Mouse (Mus musculus) right cerebral cortex, adult 2 months (tissue): ENCODE measurements around the gene Cdkal1.
A peak's percentile ranks its signal among the peaks of the same experiment; 100 is the strongest.

ENCODE experiments used
- DNase-seq, 2 experiments: peaks; one replicate each; pipeline ENCODE4 v3.0.0; 2021 to 2022; ENCODE audit warnings: low spot score in 2 of 2

Cdkal1 gene

GRCm38 (mm10) chr13:29580780-29581179, 274.7 kb downstream of the Cdkal1 start:
- no peak for DNase-seq

DNA sequence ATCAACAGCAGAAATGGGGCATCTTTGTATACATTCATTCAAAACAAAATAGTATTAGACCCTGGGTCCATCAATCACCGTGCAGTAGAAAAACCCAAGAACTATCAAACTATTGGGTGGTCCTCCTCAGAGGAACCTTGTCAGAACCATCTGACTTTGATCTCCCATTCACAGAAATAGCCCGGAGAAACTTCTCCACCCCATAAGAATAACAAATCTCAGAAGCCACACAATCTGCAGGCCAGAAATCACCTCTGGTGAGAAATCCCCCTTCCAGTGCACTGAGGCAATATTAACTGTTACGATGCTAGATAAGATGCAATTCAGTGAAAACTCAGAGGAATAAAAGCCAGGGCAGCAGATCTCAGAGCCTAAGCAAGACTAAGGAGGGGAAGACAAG, 275.5 kb downstream of the Cdkal1 start:
- no peak for DNase-seq

- no peak for DNase-seq
These were observed 276.9 kb downstream of the Cdkal1 start for GRCm38 (mm10) chr13:29578621-29579020.

GRCm38 (mm10) chr13:29574784-29575183, 280.7 kb downstream of the Cdkal1 start:
- DNase-seq, result no peak

DNA sequence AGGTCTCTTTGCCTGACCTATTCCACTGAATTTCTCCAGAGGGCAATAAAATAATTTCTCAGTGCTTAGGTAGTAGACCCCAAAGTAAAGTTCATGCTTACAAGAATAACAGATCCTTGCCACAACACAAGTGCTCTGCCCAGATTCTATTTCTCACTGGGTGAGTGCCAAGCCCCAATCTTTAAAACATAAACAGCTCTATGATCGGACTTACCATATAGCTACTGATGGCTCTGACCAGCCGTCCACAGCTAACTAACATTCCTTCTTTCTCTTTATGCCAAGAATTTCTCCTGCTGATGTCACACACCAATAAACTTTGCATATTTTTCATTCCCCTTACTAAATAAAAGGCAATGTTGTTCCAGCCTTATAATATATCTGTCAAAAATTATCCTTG, 283.0 kb downstream of the Cdkal1 start:
- DNase-seq, result no peak

GRCm38 (mm10) chr13:29565710-29566109, 289.8 kb downstream of the Cdkal1 start:
- DNase-seq, result no peak

DNA sequence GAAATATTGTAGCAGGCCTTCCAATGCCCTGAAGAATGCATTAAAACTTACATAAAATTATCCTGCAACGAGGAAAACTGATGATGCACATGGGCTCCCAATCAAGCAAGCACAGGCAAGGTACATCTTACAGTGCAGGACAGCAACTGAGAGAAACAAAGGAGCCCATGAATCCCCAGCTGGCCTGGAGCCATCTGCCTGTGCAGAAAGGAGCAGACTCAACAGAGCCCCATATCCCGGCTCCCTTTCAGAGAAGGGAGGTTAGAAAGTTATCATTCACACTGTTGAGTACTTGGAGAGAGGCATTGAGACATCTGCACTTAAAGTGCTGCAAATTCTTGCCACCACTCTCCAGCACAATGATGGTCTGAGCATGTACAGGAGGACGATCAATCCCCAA, 296.3 kb downstream of the Cdkal1 start:
- DNase-seq, result no peak

GRCm38 (mm10) chr13:29555160-29555785, 300.2 kb downstream of the Cdkal1 start:
- peak in 1 of 2 experiments; percentile 10 for DNase-seq

DNA sequence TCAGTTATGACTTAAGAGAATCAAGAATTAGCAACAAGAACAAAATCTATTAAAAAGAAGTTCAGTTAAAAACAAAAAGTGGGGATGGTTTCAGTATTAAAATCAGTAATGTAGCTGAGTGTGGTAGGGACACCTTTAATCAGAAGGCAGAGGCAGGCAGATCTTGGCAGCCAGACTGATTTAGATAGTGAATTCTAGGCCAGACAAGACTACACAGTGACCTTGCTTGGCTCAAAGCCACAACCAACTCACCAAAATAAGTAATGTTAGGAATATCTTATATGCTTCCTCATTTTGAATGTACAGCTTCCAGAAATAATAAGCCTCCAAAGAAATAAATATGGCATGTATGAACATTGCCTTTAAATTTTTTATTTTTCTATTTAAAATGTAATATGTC, 301.7 kb downstream of the Cdkal1 start:
- DNase-seq, result no peak

DNA sequence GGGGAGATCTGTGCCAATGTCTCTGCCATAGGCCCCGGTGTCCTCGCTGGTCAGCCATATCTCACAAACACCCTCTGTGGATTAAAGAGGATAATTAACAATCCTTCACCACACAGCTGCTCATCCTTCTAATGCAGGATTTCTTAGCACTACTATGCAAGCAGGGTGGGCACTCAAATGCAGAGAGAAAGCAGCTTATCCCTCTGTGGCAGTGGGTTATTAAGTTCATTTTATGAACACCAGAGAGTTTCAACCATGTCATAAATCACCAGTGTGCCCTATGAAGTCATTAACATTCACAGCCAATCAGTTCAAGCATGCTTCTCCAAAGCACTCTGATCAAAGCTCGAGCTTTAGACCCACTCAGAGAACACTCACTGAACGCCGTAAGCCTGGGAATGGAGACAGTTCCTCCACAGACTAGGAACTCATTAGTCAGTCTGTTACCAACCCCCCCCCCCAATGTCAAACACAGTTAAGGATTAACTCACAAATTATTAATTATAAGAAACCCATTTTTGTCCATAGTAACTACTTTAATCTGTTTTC, 303.1 kb downstream of the Cdkal1 start:
- DNase-seq, result no peak

GRCm38 (mm10) chr13:29550886-29551285, 304.6 kb downstream of the Cdkal1 start:
- DNase-seq, result no peak

- DNase-seq, result no peak
These were observed 305.3 kb downstream of the Cdkal1 start for GRCm38 (mm10) chr13:29550203-29550602.

- DNase-seq, result no peak
These were observed 305.7 kb downstream of the Cdkal1 start for GRCm38 (mm10) chr13:29549761-29550160.

- DNase-seq, result no peak
These were observed 317.6 kb downstream of the Cdkal1 start for GRCm38 (mm10) chr13:29537906-29538305.

DNA sequence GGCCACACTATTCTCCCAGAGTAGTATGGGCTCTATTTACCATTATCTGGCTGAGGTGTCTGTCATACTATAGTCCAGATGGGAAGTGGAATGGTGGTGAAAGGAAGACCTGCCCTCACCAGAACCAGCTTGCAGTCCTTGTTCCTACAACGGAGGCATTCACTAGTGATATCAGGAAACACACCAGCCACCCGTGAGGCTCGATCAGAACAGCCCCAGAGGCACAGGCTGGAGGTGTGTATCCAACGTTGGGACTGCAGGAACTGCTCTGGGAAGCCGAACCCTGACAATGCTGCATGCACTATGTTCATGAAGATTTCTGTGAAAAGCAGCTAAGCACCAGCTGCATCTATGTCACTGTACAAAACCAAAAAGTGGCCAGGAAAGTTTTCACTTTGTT, 321.9 kb downstream of the Cdkal1 start:
- no peak for DNase-seq

- no peak for DNase-seq
These were observed 327.1 kb downstream of the Cdkal1 start for GRCm38 (mm10) chr13:29528344-29528743.

- DNase-seq, result no peak
These were observed 334.2 kb downstream of the Cdkal1 start for GRCm38 (mm10) chr13:29521321-29521720.

GRCm38 (mm10) chr13:29514071-29514470, 341.4 kb downstream of the Cdkal1 start:
- DNase-seq, result no peak

DNA sequence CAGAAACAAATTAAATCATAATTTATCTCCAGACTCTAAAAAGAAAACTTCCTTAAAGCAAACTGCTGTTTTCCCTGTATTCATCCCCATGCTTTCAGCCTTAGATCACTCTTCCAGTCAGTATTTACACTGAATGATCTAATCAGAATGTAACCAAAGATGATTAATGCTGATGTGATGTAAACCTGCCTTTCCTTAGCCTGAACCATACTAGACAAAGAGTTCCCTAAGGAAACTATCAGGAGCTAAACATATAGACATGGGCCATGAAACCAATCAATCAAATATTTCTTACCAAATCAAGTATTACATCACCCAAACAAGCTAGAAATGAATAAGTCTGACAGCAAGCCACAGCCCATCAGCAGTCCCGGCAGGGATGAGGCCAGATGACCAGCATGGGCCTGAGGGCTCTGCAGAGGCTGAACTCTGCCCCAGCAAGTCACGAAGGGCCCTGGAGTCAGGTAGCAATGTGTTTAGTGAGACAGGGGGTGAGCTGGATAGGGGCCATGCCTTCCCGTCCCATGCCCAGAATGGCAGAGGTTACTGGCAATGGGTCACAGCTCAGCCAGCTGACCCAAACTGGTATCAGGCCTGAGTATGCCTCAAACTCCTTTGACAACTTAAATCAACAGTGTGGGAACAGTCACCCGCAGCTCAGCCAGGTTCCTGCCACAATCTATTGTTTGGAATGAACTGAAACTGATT, 350.5 kb downstream of the Cdkal1 start:
- no peak for DNase-seq

DNA sequence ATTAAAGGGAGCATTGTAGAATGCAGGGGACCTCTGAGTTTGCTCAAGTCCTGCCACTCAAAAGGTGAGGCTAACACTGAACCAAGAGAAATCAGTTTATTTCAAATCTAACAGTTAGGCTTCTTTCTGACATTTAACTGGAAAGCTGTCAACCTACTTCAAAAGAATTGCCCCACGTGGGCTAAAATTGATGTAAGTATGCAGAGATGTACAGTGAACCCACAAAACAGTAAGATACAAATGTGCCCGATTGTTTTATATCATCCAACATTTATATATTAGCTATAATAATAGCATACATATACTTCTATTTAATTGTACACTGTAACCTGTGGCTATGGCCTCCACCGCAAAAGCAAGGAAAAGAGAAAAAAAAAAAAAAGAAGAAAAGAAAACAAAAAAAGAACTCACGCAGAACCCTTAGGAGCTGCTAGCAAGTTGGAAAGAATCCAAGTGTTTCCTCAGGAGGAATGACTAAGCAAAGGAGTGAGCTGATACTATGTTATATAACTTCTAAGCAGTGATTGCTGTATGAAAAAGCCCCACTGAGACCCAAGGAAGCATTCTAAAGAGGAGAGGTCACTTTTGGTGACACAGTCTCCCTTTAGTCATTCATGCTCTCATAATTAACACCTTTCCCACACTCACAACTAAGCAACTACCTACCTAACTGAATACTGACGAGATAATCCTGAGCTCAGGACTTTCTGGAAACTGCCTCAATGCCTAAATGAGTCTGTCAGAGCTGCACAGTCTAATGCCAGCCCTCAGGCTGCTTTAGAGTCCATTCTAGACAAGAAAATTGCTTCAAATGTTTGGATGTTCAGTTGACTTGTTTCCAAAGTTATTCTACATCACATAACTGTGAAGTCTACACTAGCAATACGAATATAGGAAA, 352.1 kb downstream of the Cdkal1 start:
- peak; percentile 28 to 40 for DNase-seq

DNA sequence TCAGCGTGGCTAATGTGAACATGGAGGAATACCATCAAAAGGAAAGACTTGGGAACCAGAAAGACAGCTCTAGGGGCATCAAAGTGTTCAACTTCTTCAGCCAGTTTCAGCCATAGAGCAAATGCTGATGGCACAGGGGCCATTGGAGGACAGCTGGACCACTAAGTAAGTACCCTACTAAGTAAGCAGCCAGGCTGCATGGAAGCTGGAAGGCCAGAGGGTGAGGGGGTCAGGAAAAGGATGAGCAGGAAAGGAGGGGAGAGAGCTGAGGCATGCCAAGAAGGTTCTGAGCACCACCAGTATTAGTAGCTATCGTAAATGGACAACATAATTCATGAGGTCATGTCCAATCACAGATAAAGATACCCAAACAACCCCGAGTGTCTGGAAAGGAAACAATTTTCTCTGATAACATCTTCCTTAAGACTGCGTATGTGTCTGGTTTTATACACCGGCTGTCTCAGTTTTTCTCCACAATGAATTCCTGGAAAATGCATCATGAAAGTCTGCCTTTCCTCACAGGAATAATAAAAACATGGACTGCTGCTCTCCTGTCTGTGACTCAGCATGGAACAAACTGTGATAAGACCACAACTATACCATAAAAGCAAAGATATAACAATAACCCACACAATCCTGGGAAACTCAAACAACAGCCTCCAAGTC, 352.9 kb downstream of the Cdkal1 start:
- DNase-seq, result no peak

DNA sequence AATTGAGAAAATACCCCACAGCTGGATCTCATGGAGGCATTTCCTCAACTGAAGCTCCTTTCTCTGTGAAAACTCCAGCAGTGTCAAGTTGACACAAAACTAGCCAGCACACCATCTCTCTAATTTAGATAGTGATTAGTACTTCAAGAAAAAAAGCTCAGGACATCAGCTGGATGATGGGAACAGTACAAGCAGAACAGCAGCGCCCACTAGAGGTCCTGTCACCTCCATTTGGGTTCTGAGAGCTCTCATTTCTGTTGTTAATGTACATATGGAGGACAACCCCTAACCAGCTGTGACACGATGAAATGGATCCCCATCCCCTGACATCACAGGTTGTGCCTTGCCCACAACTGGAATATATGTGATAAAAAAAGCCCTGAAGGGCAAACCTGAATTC, 354.3 kb downstream of the Cdkal1 start:
- DNase-seq, result no peak
